Mouse (Mus musculus): ENCODE measurements at regions not wholly inside any gene's neighbourhood (a gene's known extent, or its start where the extent isn't known, plus 50 kb on each side); places are given as distances from the start of the nearest gene placed in this dataset.

DNA sequence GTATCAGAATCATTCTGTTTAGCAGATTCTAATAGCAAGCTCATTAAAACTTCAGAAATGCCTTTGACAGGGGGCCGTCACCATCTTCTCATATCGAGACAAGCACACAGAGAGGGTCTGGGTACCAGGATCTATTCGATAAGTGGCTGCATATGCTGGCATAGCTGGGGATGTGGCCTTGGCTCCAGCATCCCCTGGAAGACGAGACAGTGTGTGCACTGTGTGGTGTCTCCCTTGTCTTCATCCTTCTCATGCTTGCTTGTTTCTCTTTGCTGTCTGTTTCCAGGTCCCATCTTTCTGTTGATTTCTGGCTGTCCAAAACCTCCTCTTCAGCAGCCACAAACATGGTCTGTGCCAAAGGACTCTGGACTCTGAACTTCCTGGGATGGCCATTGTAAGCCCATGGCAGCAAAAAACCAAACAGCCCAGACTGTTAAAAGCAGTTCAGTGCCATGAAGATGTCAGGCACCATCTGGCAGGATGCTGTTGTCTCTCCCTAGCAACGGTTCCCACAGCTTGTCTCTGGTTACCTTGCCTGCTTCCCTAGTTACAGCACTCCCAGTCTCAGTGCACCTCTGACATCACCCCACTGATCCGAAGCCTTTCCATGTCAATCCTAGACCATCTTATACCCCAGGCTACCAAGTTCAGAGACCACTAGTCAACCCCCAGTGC is 56.5 kb downstream of the Kctd12 start:
- DNase-seq (ENCODE audit: low read depth), result no peak

DNA sequence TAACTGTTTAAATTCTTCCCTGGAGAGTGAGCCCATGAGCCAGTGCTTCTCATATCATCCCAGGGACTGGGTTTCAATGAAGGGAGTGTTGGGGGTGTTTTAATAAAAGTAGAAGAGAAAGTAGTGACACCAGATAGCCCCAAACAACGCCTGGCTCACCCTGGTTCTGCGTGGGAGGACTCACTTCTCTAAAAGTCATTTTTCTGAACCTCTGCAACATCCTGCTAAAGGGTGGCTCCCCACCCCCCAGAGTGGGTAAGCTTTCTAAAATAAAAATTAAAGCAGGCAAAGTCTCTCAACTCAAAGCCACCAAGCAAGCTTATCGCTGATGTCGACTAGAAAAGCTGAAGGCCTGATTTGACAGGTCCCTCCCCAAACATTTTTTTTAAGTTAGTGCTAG is 57.8 kb downstream of the Kctd12 start:
- DNase-seq (ENCODE audit: low read depth), result no peak

DNA sequence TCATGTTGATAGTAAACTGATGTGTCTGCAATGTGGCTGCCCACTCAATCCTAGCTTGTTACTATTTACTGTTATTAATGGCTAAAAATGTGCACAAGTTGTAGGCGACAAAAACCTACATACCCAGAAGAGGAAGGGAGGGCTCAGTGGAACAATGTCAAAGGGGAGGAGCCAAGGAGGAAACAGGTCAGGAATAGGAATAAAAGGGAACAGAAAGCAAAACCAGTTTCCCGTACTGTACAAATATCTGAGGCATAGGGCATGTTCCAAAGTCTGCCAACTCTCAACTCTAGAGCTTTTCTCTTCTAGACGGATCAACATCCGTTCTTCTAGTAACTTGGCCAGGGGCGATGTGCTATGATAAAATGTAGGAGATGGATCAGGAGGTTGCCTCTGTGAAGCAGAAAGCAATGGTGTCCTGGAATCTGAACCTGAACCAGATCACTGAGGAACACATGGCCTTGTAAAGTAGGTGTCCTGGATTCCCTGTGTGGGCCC is 59.9 kb downstream of the Kctd12 start:
- DNase-seq (ENCODE audit: low read depth), result no peak

DNA sequence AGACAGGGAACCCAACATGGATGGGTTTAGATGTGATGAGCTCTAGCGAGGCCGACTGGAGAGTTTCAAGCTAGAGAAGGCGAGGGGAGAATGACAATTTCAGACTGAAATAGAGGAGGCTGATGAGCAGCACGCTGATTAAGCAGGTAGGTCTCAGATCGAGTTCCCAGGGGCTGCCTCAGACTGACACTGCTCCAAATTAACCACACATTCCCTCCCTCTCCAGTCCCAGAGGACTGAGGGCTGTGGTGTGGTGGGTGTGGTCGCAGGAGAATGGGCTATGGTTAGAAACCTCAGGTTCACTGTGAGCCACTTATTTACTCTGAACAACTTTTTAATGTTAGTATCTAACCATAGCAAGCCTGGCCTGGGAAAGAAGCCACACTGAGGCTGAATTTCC is 62.0 kb downstream of the Kctd12 start:
- DNase-seq (ENCODE audit: low read depth), result no peak

DNA sequence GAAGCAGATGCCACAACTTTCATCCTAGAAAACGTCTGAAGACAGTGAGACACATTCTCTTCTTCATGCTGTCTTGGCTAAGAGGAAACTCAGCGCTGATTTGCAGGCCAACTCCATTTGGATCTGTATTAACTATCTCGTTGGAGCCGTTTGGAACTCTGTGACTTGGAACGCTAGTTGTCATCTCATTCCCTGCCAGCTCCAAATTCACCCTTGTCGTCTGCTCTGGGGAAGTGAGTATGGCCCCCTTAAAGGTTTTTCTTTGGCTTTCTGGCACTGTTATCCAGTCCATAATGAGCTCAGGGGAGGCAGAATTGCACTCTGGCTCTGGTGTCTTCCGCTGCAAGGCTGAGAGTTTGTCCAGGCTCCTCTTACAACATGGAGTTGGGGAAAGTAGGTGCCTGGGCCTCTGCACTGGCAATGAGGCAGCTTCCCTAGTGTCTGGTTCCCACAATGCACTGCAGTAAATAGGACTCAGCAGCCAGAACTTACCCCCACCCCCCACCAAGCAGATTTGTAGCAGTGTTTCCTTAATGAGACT is 63.1 kb downstream of the Kctd12 start:
- DNase-seq (ENCODE audit: low read depth), result no peak

DNA sequence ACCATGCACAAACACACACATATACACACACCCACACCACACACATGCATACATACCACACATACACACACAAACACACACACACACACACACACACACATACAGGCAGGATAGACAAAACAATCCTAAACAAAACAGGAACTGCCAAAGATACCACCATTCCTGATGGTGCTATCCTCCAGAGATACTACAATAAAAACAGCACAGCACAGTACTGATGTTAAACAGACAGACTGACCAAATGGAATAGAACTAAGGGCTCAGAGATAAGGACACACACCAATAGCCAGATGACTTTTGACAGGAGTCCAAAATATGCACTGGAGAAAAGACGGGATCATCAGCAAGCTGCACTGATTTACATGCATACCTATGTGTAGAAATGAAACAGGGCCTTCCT is 64.5 kb downstream of the Kctd12 start:
- DNase-seq (ENCODE audit: low read depth), result no peak

DNA sequence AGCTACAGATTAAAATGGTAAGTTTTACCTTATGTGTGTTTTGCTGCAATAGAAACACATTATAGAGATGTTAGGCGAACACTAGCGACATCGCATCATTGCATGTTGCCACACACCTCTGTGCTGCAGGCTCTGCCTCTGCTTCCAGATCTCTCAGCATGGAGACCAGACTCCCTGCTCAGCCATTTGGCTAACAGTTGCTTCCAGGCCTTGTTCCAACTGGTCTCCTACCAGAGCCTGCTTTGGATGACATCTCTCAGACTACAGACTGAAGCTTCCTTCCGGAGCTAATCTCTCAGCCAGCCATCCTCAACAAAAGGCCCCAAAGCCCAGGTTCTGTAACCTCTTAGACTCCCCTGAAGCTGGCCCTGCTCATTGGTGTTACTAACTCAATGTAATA is 66.5 kb downstream of the Kctd12 start:
- no peak for DNase-seq (ENCODE audit: low read depth)

DNA sequence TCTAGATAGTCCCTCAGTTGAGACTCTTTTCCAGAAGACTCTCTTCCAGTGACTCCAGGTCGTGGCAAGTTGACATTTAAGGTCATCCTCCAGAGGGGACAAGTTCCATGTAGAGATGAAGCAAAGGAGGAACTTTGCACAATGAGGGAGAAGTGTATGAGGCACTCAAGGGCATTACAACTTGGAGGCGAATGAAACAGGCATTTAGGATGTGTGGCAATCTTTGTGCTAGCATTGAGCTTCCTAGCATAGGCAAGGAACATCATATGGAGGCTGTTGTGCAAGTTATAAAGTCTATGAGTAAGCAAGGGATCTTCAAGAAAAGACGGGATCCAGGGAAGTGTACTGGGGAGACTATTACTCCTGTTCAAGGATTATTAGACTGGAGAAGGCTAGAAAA is 70.9 kb downstream of the Kctd12 start:
- DNase-seq (ENCODE audit: low read depth), result no peak

DNA sequence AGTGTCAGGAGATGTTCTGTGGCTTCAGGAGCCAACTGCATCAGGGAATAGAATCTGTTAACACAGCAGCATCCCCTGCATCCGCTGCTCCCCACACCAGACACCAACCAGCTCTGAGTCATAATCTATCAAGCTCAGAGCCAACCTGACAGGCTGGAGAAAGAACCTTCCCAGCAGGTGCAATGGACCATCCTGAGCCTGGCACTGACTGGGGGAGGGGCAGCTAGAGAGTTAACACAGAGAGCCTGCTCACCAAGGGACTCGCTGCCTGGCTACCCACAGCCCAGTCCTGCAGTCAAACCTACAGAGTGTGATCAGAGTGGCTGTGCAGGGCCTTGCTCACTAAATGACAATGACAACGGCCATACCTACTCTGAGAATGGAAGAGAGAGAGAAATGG is 73.4 kb downstream of the Kctd12 start:
- DNase-seq (ENCODE audit: low read depth), result no peak

DNA sequence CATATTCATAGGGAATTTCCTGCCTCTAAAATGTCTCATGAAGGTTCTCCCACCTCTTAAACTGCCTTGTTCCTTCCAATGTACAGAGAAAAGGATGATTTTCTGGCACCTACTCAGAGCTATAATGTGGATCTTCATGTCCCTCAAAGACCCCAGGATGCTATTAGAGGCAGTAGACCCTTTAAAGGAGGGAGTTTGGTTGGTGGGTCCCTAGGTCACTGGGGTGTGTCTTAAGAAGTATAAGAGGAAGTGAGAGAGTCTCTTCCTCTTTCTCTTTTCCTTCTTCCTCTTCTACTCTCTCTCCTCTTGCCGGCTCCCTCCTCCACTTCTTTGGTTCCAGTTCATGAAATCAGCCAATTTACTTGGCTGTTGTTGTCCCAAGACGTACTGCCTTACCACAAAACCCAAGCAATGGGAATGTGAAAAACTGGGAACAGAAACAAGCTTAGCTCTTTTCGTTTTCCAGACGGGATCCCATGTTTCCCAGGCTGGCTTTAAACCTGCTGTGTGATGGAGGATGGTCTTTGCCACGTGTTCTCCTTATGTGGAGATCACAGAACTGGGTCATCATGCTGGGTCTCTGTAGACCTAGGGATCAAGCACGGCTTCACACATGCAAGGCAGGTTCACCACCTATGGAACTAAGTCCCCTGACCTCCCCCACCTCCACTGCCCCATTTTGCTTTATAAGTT is 74.9 kb downstream of the Kctd12 start:
- no peak for DNase-seq (ENCODE audit: low read depth)

DNA sequence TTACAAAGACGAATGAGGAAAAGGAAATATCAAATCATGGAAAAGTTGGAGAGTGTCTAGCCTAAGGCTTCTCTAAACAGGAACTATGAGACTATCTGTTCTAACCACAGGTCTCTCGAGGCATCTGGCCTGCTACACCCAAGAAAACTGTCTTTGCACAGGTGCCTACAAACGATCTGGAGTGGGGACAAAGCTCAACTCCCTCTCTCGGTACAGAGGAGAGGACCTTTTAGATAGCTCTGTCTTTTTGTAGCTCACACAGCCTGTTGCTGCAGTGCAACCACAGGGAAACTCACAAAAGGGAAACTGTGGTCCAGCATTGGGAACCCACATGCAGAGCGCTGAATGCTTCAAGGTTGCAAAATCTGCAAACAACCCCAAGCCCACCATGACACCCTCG is 75.6 kb downstream of the Kctd12 start:
- DNase-seq (ENCODE audit: low read depth), result no peak

DNA sequence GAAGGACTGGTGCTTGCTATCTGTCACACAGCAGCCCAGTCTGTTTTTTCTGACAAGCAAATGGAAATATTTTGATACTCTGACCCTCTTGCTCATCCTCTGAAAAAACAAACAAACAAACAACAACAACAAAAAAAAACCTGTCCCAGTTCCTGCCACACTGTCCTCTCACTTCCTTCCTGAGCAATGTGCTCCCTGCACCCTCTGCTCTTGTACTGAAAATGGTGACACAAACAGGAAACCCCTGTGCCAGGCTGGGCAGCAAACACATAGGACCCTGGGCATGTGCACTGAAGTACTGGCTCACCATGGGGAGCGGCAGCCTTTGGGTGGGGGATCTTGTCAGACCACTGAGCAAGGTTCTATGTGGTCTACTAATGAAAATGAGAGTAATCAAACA is 76.2 kb downstream of the Kctd12 start:
- no peak for DNase-seq (ENCODE audit: low read depth)

DNA sequence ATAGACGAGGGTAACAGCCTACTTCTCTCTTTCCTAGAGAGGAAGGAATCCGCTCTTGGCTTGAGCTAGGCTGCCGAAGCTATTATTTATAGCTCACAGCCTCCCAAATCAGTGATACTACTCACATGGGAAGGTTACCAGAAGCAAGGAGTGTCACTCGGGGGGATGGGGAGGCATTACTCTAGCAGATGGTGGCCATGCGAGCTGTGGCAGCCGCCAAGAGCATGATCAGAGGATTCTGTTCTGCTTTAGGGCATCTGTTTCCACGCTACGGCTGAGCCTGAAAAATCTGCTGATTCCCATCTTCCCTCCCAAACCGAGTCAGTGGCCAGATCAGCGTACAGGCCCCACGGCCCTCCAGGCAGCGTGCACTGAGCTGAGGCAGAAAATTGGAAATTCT is 79.5 kb downstream of the Kctd12 start:
- no peak for DNase-seq (ENCODE audit: low read depth)

DNA sequence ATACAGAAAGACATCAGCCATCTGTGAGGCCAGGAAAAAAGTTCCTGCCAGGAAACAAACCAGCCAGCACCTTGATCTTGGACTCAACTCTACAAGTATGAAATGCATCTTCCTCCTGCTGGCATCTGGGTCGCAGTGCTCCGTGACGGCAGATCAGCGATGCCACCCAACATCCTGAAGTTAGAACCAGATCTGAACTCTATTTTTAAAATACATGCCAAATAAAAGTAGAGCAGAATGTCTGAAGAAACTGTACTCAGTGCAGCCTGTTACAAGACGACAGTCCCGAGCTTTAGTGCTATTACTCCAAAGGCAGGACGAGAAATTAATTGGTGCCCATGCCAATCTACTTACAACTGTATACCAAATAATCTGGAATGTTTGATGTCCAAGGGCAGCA is 80.2 kb downstream of the Kctd12 start:
- no peak for DNase-seq (ENCODE audit: low read depth)

DNA sequence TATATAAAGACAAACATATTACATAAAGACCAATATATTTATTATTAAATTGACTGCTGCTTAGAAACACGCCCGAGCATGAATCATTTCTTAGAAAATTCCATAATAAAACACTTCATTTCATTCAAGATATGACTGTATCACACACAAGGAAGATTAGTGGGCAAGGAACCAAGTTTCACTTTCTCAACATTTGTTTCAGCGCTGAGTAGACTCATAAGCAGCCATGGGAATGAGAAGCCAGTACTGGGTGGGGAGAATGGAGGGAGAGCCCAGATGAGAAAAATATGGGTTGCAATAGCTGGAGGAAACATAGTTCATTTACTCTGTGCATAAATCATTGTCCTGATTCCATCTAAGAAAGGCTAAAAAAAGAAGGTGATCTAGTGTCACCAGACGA is 84.0 kb downstream of the Kctd12 start:
- DNase-seq (ENCODE audit: low read depth), result peak; percentile 58

DNA sequence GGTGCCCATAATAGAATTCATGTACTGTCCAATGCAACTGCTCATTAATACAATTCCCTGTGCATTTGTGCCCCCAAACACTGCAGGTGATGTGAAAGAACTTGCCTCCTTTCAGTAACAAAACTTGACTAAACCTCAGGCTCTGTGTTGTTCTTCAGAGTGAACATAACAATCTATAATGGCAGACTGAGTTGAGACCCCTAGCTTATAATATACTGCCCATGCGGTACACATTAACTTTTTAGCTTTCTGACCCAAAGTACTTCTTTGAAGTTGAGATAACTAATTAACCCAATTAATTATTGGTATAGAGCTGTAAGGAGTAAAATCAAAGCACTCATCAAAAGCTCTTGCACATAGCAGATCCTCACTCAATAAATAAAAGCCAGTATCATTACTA is 85.4 kb downstream of the Kctd12 start:
- DNase-seq (ENCODE audit: low read depth), result no peak

DNA sequence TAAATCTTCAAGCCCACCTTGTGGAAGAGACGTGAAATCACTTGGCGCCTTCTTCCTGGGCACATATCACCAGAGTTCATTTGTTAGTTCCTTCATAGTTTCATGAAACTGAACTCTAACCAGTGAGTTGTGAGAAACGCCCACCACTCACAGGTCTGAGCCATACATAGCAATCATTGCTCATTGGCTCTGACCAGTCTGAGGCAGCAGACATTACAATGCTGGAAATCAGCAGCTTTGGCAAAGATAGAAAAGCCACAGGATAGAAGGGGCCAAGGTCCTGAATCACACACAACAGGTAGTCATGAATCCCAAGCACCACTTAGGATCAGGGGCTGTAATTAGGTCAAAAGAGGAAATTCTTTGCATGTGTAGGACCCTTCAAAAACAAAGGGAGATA is 85.9 kb downstream of the Kctd12 start:
- peak; percentile 8 for DNase-seq (ENCODE audit: low read depth)

DNA sequence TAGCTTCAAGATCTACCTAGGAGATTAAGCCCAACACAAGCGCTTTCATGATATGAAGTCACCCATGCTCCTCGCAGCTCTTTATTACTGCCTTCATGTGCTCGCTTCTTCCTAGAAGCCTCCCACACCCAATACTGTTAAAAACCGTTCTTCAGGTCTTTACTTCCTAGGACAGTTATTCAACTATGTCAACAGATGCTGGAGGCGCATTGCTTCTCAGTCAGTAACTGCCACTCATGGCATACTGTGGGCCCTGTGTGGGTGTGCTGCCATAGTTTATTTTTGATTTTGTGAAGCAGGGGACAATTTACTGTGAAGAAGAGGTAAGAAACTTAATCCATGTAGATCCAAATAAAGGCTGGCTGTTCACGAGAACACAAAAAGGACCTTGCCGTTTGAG is 89.2 kb downstream of the Kctd12 start:
- no peak for DNase-seq (ENCODE audit: low read depth)

DNA sequence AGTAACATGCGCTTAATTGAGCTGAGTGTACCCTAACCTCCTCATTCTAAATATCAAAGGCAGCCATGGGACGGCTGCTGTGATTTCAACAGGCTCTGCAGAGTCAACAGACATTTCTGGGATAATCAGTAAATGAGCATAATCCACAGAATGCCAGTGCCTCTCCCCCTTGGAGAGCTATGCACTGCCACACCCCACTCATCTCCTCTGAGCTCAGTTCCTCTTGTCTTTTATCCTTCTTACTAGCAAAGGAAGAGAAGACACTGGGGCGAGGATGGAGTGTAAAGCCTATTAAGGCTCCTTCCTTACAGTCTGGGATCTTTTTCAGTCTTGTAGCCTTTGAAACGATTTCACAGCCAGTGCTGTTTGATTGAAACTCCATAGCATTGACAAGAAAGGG is 90.9 kb downstream of the Kctd12 start:
- no peak for DNase-seq (ENCODE audit: low read depth)

DNA sequence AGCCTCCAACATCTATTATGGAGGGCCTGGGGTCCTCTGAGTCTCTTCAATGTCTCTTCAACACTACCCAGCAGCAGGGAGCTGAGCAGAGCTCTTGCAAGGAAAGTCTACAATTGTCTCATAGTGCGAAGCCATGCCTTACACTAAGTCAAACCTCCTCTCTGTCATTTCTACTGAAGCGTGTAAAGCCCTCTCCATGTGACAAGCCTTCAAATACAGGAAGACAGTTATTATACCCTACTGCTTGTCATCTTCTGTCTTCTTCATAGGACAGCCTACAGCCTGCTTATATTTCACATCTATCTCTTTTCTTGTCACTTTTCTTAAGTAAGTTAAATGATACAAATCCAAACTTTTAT is 97.2 kb downstream of the Kctd12 start:
- DNase-seq (ENCODE audit: low read depth), result no peak

DNA sequence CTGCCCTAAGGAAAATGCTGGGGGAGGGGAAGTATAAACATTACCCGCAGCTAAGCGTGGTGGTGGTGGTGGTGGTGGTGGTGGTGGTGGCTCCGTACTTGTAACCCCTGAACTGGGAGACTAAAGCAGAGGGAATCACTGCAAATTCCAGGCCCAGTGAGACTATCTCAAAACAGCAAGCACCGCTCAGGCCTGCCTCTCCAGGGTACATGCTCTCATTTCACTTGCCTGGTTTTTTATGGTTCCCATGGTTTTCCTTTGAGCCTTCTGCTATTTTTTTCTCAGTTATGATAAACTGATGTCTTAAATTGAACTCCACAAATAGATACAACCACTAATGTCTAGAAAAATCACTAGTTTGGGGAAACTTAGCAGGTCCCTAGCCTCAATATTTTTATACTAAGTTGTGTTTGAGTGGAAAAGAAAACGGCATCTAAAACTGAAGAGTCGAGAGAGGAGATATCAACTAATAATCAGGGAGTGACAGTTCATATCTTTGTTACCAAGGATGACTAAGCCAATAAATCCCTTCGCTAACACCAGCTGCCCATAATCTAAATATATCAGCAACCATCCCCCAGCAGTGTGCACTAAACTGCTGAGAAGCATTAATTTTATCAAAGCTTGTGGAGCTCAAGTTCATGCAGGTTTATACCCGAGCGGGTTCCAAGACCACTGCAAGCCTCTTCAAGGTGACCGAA is 97.7 kb downstream of the Kctd12 start:
- DNase-seq (ENCODE audit: low read depth), result no peak

DNA sequence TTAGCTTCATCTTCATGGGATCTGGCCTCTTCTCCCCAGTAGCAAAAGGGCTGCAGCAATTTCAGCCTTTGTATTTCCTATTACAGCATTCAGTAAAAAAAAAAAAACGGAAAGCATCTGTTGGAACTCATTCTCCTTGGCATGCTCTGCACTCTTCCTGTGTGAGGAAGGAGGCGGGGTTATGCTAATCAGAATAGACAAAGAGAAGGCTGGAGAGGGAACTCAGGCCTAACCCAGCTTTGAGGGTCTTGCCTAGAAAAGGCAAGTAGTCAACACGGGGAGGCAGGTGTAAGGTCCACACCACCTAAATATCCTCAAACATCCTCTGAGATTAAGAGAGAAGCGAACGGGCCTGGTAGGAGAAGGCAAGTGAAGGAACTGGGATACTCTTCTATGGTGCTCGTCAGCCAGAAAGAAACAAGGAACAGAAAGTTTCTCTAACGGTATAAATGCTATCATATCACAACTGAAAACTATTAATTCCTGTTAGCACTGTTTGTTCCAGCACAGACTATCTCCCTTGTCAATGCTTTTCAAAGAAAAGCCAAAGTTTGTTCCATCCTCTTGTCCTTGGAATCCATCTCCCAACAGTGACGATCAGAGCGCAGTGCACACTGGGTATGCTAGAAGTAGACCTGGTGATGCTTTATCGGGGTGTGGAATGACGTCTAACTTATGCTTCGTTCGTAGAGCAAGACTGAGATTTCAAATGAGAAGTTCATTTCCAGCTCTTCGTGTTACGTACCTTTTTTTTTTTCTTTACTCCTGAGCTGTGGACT is 98.9 kb downstream of the Kctd12 start:
- no peak for DNase-seq (ENCODE audit: low read depth)

All from fibroblast of lung, adult 2 months (primary cell).